Comparison of ENCODE assay signal across 19 mouse cellular contexts in the genomic region with DNA sequence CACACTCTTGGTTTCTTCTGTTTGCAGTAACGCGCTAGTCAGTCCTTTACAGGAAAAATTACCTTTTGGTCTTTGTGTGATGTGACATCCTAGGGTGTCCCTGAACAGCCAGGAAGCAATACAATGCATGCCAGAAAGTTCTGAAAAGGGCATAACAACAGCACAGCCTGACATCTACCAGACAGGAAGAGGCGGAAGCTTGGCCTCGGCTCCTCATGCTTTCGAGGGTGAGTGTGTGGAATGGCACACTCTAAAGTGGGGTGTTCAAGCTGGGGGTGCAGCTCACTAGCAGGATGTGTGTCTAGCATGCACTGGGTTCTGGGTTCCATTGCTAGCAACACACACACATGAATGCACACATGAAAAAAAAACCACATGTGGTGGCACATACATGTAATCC. TPM values are rescaled to one million over a fixed set of nuclear protein-coding genes. Genes with fewer than 3 reads are reported as not detected.
A peak's percentile ranks its signal among the peaks of the same experiment; 100 is the strongest.
DNase-seq lines count a peak whose midpoint lies in the region; ATAC-seq and TF ChIP-seq lines count a peak whose summit lies in the region.
"Had no signal": no experiment of that assay in that cellular context is flagged by ENCODE, and none has a peak within 500 bp of the region (broad histone marks: within the 10 kb centered on the region; RNA-seq: fewer than 3 reads in every experiment).

No protein-coding gene starts in this region.

- no peak for ATAC-seq in heart, embryonic 15.5 days (replicated peaks; ENCODE audit: insufficient number of reproducible peaks, insufficient read depth, low FRiP score, low read depth)
- no peak for ATAC-seq in neural tube, embryonic 13.5 days (ENCODE audit: low read depth)
- ATAC-seq: intestine, embryonic 15.5 days had no signal

- no peak for TF ChIP-seq CTCF in embryonic fibroblast, embryonic 13.5 days (IDR thresholded peaks at IDR 0.05; ENCODE audit: borderline replicate concordance, insufficient read depth, low read length)

- H3K36me3 ChIP-seq in heart, embryonic 15.5 days = no peaks in the 10 kb centered on the region
- no peaks in the 10 kb centered on the region for H3K36me3 ChIP-seq in neural tube, embryonic 13.5 days
- H3K36me3 ChIP-seq: embryonic facial prominence, embryonic 12.5 days; intestine, embryonic 15.5 days; stomach, embryonic 15.5 days had no signal

- H3K9ac ChIP-seq in heart, embryonic 15.5 days = no peak overlapping the region
- peak overlapping the region; percentile 2; the same call in 1 of the 2 replicates for H3K9ac ChIP-seq in neural tube, embryonic 13.5 days
- H3K9ac ChIP-seq: embryonic facial prominence, embryonic 12.5 days; intestine, embryonic 15.5 days; stomach, embryonic 15.5 days had no signal

- WGBS in heart, embryonic 15.5 days = 57% methylated on average over 5 of the region's 5 CpGs
- WGBS in neural tube, embryonic 13.5 days = 46% methylated on average over 5 of the region's 5 CpGs

- H3K27ac ChIP-seq in heart, embryonic 15.5 days = peak overlapping the region; percentile 31; the same call in 1 of the 2 replicates
- 0 out of 2 replicates have a peak overlapping the region, but pooled peaks have one; percentile 2 for H3K27ac ChIP-seq in neural tube, embryonic 13.5 days (replicated peaks)
- H3K27ac ChIP-seq in embryonic fibroblast, embryonic 13.5 days (ENCODE audit: insufficient read depth, low read length) = peak overlapping the region; percentile 60
- H3K27ac ChIP-seq: embryonic facial prominence, embryonic 12.5 days; intestine, embryonic 15.5 days; stomach, embryonic 15.5 days had no signal

- H3K4me3 ChIP-seq in heart, embryonic 15.5 days = no peak overlapping the region
- no peak overlapping the region for H3K4me3 ChIP-seq in neural tube, embryonic 13.5 days
- H3K4me3 ChIP-seq in embryonic fibroblast, embryonic 13.5 days (ENCODE audit: insufficient read depth, low read length) = no peak overlapping the region
- H3K4me3 ChIP-seq: embryonic facial prominence, embryonic 12.5 days; intestine, embryonic 15.5 days; myocyte; stomach, embryonic 15.5 days had no signal

- H3K9me3 ChIP-seq in heart, embryonic 15.5 days (replicated peaks) = no peaks in the 10 kb centered on the region
- H3K9me3 ChIP-seq in neural tube, embryonic 13.5 days = no peaks in the 10 kb centered on the region; the same call in 1 of the 2 replicates
- H3K9me3 ChIP-seq: embryonic facial prominence, embryonic 12.5 days; intestine, embryonic 15.5 days; stomach, embryonic 15.5 days had no signal

- no peak overlapping the region for H3K4me2 ChIP-seq in heart, embryonic 15.5 days
- H3K4me2 ChIP-seq in neural tube, embryonic 13.5 days = no peak overlapping the region
- H3K4me2 ChIP-seq: embryonic facial prominence, embryonic 12.5 days; intestine, embryonic 15.5 days; liver, embryonic 11.5 days; stomach, embryonic 15.5 days had no signal

- DNase-seq in heart, postnatal 4 days = no peak
- DNase-seq in neural tube, embryonic 10.5 days (ENCODE audit: extremely low spot score, low spot score) = no peak
- DNase-seq in left cerebral cortex, adult 9 months (ENCODE audit: low spot score in 2 of 2) = no peak
- DNase-seq in adrenal gland, postnatal 4 days (ENCODE audit: low spot score in 2 of 2) = no peak
- DNase-seq: adrenal gland, postnatal 14 days; cerebellum, postnatal 25 days; gastrocnemius, postnatal 36 days; kidney, postnatal 25 days; lung, postnatal 4 days; right cerebral cortex, postnatal 4 days; thymus, postnatal 4 days had no signal

- peaks cover 16% of the 10 kb centered on the region for H3K4me1 ChIP-seq in heart, embryonic 15.5 days (replicated peaks)
- peaks cover 18% of the 10 kb centered on the region for H3K4me1 ChIP-seq in neural tube, embryonic 13.5 days (replicated peaks)
- H3K4me1 ChIP-seq in embryonic fibroblast, embryonic 13.5 days (ENCODE audit: control insufficient read depth, insufficient read depth, low read length) = no peaks in the 10 kb centered on the region

- TF ChIP-seq POLR2A in embryonic fibroblast, embryonic 13.5 days (IDR thresholded peaks at IDR 0.05; ENCODE audit: low read depth, low read length) = no peak

- H3K27me3 ChIP-seq in heart, embryonic 15.5 days = no peaks in the 10 kb centered on the region; the same call in 1 of the 2 replicates
- H3K27me3 ChIP-seq in neural tube, embryonic 13.5 days = no peaks in the 10 kb centered on the region
- H3K27me3 ChIP-seq: embryonic facial prominence, embryonic 12.5 days; intestine, embryonic 15.5 days; stomach, embryonic 15.5 days had no signal

RNA-seq across cellular contexts. Expression of gene Foxk1, which starts 9.6 kb away (rescaled TPM):
- 3.1 and 4.2 TPM in 2 replicates for polyA plus RNA-seq in heart, embryonic 15.5 days (2015; fragmentation: Nextera tagmentation; extraction: Ambion mirVana)
- total RNA-seq in heart, postnatal 4 days (2021) = 10 to 100 TPM; 18.2 to 19.0 TPM
- 5.6 and 7.2 TPM in 2 replicates for polyA plus RNA-seq in neural tube, embryonic 13.5 days (2015; fragmentation: Nextera tagmentation; extraction: Ambion mirVana)
- 34.1 and 38.3 TPM in 2 replicates for polyA plus RNA-seq in embryonic fibroblast, embryonic 13.5 days (2011; ENCODE audit: insufficient read length, low read depth, missing spikeins)
- total RNA-seq in adrenal gland, postnatal 4 days (2021) = 10 to 100 TPM; 28.7 to 28.9 TPM

Comparison
In these comparisons a context has a peak if more than half of its experiments do, and no peak if none do; other contexts are left out.
1. H3K27ac ChIP-seq: peak in every context shown above with its lines; median percentile 60 in embryonic fibroblast, embryonic 13.5 days; 31 in heart, embryonic 15.5 days; 2 in neural tube, embryonic 13.5 days.